Mouse (Mus musculus) megakaryocyte, embryonic 14.5 days (primary cell): ENCODE results near the gene Ccr5. TPM values are rescaled to one million over a fixed set of nuclear protein-coding genes. Genes with fewer than 3 reads are reported as not detected.
"Not testable (repeated sequence)": the region's sequence is repeated elsewhere in the genome, so short reads cannot be mapped to it uniquely, and the experiment has no call there.

Source experiments
- H3K27me3 ChIP-seq: replicated peaks from 2 replicates; pipeline ENCODE3; 2012; ENCODE audit warnings: inconsistent platforms
- H3K36me3 ChIP-seq: replicated peaks from 2 replicates; pipeline ENCODE3; 2012; ENCODE audit warnings: low read length, inconsistent platforms, mixed read lengths
- H3K4me1 ChIP-seq: 2 replicates; pipeline ENCODE4 v1.6.1; 2012; ENCODE audit warnings: inconsistent platforms
- H3K4me3 ChIP-seq: replicated peaks from 2 replicates; pipeline ENCODE3; 2012; ENCODE audit warnings: moderate library complexity, mild to moderate bottlenecking, inconsistent platforms
- H3K9me3 ChIP-seq: 2 replicates; pipeline ENCODE4 v1.6.1; 2012; ENCODE audit warnings: inconsistent platforms
- FLI1 ChIP-seq: IDR thresholded peaks from 2 replicates; pipeline ENCODE4 v1.6.1; 2012; ENCODE audit warnings: low read length, inconsistent platforms, mixed read lengths
- GATA1 ChIP-seq: IDR thresholded peaks from 3 replicates; pipeline ENCODE4 v1.6.1; 2012; ENCODE audit warnings: mixed read lengths, low read length, inconsistent platforms, borderline replicate concordance
- polyA plus RNA-seq: library from polyadenylated mRNA; stranded (reverse); fragments of >175 nt; gene quantifications from 2 replicates; pipeline ENCODE4 v1.2.3, GENCODE M21; 2012; ENCODE audit warnings: low replicate concordance; ENCODE audit not compliant: insufficient read depth

Ccr5 gene
- polyA plus RNA-seq, 1 experiment = 0.17 TPM

- Histone ChIP-seq H3K4me3 (no peak overlapping the region), H3K36me3 (peaks cover 9% of the 10 kb centered on the region), H3K4me1 (peaks cover 58% of the 10 kb centered on the region), H3K9me3 (no peaks in the 10 kb centered on the region), H3K27me3 (no peaks in the 10 kb centered on the region)
- no peak for TF ChIP-seq FLI1
- no peak for TF ChIP-seq GATA1
These were observed 9.3 kb upstream of the Ccr5 start for GRCm38 (mm10) chr9:124111997-124112396.

- H3K9me3 ChIP-seq = no peaks in the 10 kb centered on the region
- H3K36me3 ChIP-seq = peaks cover 9% of the 10 kb centered on the region
- no peaks in the 10 kb centered on the region for H3K27me3 ChIP-seq
- H3K4me3 ChIP-seq = no peak overlapping the region
- peaks cover 51% of the 10 kb centered on the region for H3K4me1 ChIP-seq
- TF ChIP-seq FLI1 (no peak), GATA1 (no peak)
These were observed 8.6 kb upstream of the Ccr5 start for GRCm38 (mm10) chr9:124112591-124113239.

- Histone ChIP-seq H3K4me1 (peaks cover 45% of the 10 kb centered on the region), H3K27me3 (no peaks in the 10 kb centered on the region), H3K9me3 (no peaks in the 10 kb centered on the region), H3K4me3 (no peak overlapping the region), H3K36me3 (peaks cover 9% of the 10 kb centered on the region)
- TF ChIP-seq FLI1 (no peak), GATA1 (no peak)
These were observed 7.6 kb upstream of the Ccr5 start for GRCm38 (mm10) chr9:124113777-124114176.

- Histone ChIP-seq H3K27me3 (no peaks in the 10 kb centered on the region), H3K4me1 (peaks cover 11% of the 10 kb centered on the region; the same call in 1 of the 2 replicates), H3K36me3 (no peaks in the 10 kb centered on the region), H3K4me3 (no peak overlapping the region), H3K9me3 (no peaks in the 10 kb centered on the region)
- TF ChIP-seq GATA1 (no peak), FLI1 (no peak)
These were observed 2.9 kb upstream of the Ccr5 start for GRCm38 (mm10) chr9:124118489-124118888.

- H3K4me3 ChIP-seq = no peak overlapping the region
- H3K4me1 ChIP-seq = peaks cover 32% of the 10 kb centered on the region
- H3K36me3 ChIP-seq = no peaks in the 10 kb centered on the region
- TF ChIP-seq FLI1 (no peak), GATA1 (no peak)
- H3K9me3 ChIP-seq = no peaks in the 10 kb centered on the region
- no peaks in the 10 kb centered on the region for H3K27me3 ChIP-seq
These were observed 4.2 kb downstream of the Ccr5 start for GRCm38 (mm10) chr9:124125576-124125975.

GRCm38 (mm10) chr9:124126373-124126772 is 5.0 kb downstream of the Ccr5 start:
- no peak overlapping the region for H3K4me3 ChIP-seq
- no peak for TF ChIP-seq GATA1
- TF ChIP-seq FLI1 = no peak
- H3K27me3 ChIP-seq = no peaks in the 10 kb centered on the region
- no peaks in the 10 kb centered on the region for H3K9me3 ChIP-seq
- H3K4me1 ChIP-seq = peaks cover 32% of the 10 kb centered on the region
- H3K36me3 ChIP-seq = no peaks in the 10 kb centered on the region

- no peaks in the 10 kb centered on the region for H3K36me3 ChIP-seq
- TF ChIP-seq GATA1 (no peak), FLI1 (no peak)
- no peak overlapping the region for H3K4me3 ChIP-seq
- H3K9me3 ChIP-seq = no peaks in the 10 kb centered on the region
- H3K4me1 ChIP-seq = peaks cover 36% of the 10 kb centered on the region
- H3K27me3 ChIP-seq = no peaks in the 10 kb centered on the region
These were observed 6.1 kb downstream of the Ccr5 start for GRCm38 (mm10) chr9:124127412-124127811.

GRCm38 (mm10) chr9:124128379-124128778 is 7.0 kb downstream of the Ccr5 start:
- Histone ChIP-seq H3K4me3 (no peak overlapping the region), H3K27me3 (no peaks in the 10 kb centered on the region), H3K4me1 (peaks cover 36% of the 10 kb centered on the region), H3K36me3 (no peaks in the 10 kb centered on the region), H3K9me3 (no peaks in the 10 kb centered on the region)
- TF ChIP-seq FLI1 = no peak

GRCm38 (mm10) chr9:124132899-124133298 is 11.6 kb downstream of the Ccr5 start:
- not testable (repeated sequence) for H3K27me3 ChIP-seq, H3K36me3 ChIP-seq, H3K4me3 ChIP-seq, H3K9me3 ChIP-seq
- peaks cover 13% of the 10 kb centered on the region for H3K4me1 ChIP-seq

GRCm38 (mm10) chr9:124134919-124135318 is 13.6 kb downstream of the Ccr5 start:
- H3K27me3 ChIP-seq, H3K36me3 ChIP-seq, H3K9me3 ChIP-seq, H3K4me3 ChIP-seq: not testable (repeated sequence)
- H3K4me1 ChIP-seq = peaks cover 24% of the 10 kb centered on the region

- TF ChIP-seq GATA1 (no peak), FLI1 (no peak)
- peaks cover 29% of the 10 kb centered on the region for H3K4me1 ChIP-seq
- no peaks in the 10 kb centered on the region for H3K27me3 ChIP-seq
- H3K36me3 ChIP-seq = peaks cover 12% of the 10 kb centered on the region
- H3K9me3 ChIP-seq = peaks cover 8% of the 10 kb centered on the region; the same call in 1 of the 2 replicates
- H3K4me3 ChIP-seq = no peak overlapping the region
These were observed 16.3 kb downstream of the Ccr5 start for GRCm38 (mm10) chr9:124137619-124138018.
